Mouse (Mus musculus): ENCODE results near the gene Fgfr3. TPM values are rescaled to one million over a fixed set of nuclear protein-coding genes. Genes with fewer than 3 reads are reported as not detected.

The Fgfr3 gene
- polyA plus RNA-seq, 1 experiment from 2014 or later: 45.9 TPM

- WGBS: under 1% methylated on average over 53 of the region's 53 CpGs
- H3K27me3 ChIP-seq: peaks cover 75% of the 10 kb centered on the region
- peak overlapping the region; percentile 72 for H3K4me3 ChIP-seq (replicated peaks)
- ATAC-seq: peak; percentile 34
- peaks cover 1% of the 10 kb centered on the region; the same call in 1 of the 2 replicates for H3K36me3 ChIP-seq
- H3K4me1 ChIP-seq (replicated peaks): peaks cover 63% of the 10 kb centered on the region
- H3K4me2 ChIP-seq (replicated peaks): peak overlapping the region; percentile 97
- peak overlapping the region; percentile 84 for H3K27ac ChIP-seq
- no peaks in the 10 kb centered on the region for H3K9me3 ChIP-seq
- H3K9ac ChIP-seq (replicated peaks): peak overlapping the region; percentile 84
Observed at GRCm38 (mm10) chr5:33722266-33723018, 968 bp downstream of the Fgfr3 start.

DNA sequence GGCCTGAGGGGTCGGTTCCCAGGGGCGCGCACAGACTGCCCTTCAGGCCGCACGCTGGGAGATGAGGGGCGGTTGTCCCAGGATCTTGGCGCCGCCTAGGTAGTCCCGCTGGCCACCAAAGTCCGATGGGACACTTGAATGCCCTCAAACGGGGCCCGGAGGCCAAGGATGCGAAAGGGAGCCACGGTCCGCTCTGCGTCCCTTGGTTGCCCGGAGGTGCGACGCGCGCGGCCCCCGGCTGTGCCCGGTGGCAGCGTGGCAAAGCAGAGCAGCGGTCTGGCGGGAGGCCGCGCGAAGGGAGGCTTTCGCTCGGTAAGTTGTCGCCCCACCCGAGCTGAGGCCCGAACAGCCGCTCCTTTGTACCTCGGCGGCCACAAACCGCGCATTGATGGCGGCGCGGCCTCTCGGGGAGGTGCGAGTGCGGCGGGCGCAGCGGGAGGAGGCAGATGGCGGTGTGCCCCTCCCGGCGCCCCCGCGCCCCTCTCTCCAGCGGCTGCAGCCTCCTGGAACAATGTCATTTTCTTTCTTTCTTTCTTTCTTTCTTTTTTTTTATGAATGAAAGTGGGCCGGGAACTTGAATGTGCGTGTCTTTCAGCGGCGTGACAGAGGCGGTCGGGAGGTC lies 1.7 kb downstream of the Fgfr3 start:
- Histone ChIP-seq H3K4me3 (replicated peaks) (peak overlapping the region; percentile 72), H3K4me1 (replicated peaks) (peaks cover 68% of the 10 kb centered on the region), H3K27ac (peak overlapping the region; percentile 84), H3K4me2 (replicated peaks) (peak overlapping the region; percentile 97), H3K36me3 (peaks cover 2% of the 10 kb centered on the region; the same call in 1 of the 2 replicates), H3K9me3 (no peaks in the 10 kb centered on the region), H3K27me3 (peaks cover 79% of the 10 kb centered on the region), H3K9ac (replicated peaks) (peak overlapping the region; percentile 84)
- ATAC-seq: peak; percentile 38
- WGBS: under 1% methylated on average over 61 of the region's 61 CpGs

- H3K27ac ChIP-seq: peak overlapping the region; percentile 84
- peak; percentile 68 for ATAC-seq
Observed at GRCm38 (mm10) chr5:33723641-33724465, 2.4 kb downstream of the Fgfr3 start.

GRCm38 (mm10) chr5:33726081-33726647 lies 4.7 kb downstream of the Fgfr3 start:
- H3K4me1 ChIP-seq (replicated peaks): peaks cover 63% of the 10 kb centered on the region
- no peak overlapping the region for H3K27ac ChIP-seq
- H3K9ac ChIP-seq (replicated peaks): peak overlapping the region; percentile 16; the same call in 1 of the 2 replicates
- peaks cover 60% of the 10 kb centered on the region for H3K27me3 ChIP-seq
- H3K9me3 ChIP-seq: no peaks in the 10 kb centered on the region
- no peak for ATAC-seq
- peak overlapping the region; percentile 72 for H3K4me3 ChIP-seq (replicated peaks)
- H3K36me3 ChIP-seq: peaks cover 25% of the 10 kb centered on the region
- 80% methylated on average over 7 of the region's 7 CpGs for WGBS
- H3K4me2 ChIP-seq (replicated peaks): peak overlapping the region; percentile 97

More at GRCm38 (mm10) chr5:33723641-33724465, 2.4 kb downstream of the Fgfr3 start:
- peak overlapping the region; percentile 97 for H3K4me2 ChIP-seq (replicated peaks)
- H3K4me3 ChIP-seq (replicated peaks): peak overlapping the region; percentile 72
- H3K36me3 ChIP-seq: peaks cover 6% of the 10 kb centered on the region
- H3K9ac ChIP-seq (replicated peaks): peak overlapping the region; percentile 84
- peaks cover 74% of the 10 kb centered on the region for H3K27me3 ChIP-seq
- peaks cover 68% of the 10 kb centered on the region for H3K4me1 ChIP-seq (replicated peaks)
- no peaks in the 10 kb centered on the region for H3K9me3 ChIP-seq
- WGBS: 3% methylated on average over 36 of the region's 36 CpGs

DNA sequence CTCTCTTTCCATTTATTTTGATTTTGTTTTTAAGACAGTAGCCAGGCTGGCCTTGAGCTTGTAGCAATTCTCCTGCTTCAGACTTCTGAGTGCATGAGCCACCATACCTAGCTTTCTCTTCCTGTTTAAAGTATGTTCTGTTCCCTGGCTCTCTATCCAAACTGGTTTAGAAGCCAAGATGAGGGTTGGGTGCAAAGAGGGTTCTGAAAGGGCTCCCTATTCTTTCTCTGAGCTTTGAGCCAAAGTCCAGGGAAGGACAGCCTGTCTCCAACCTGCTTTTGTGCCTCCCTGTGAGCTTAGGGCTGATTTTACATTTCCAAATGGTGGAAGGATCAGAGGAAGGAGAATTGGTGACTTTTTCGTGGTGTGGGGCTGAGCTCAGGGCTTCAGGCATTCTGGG lies 5.4 kb downstream of the Fgfr3 start:
- WGBS: 71% methylated on average over 1 of the region's 1 CpGs
- ATAC-seq: no peak
- Histone ChIP-seq H3K4me3 (replicated peaks) (0 out of 2 replicates have a peak overlapping the region, but pooled peaks have one; percentile 72), H3K36me3 (peaks cover 33% of the 10 kb centered on the region), H3K9me3 (no peaks in the 10 kb centered on the region), H3K9ac (replicated peaks) (peak overlapping the region; percentile 16), H3K27ac (no peak overlapping the region), H3K4me1 (replicated peaks) (peaks cover 56% of the 10 kb centered on the region), H3K27me3 (peaks cover 55% of the 10 kb centered on the region), H3K4me2 (replicated peaks) (peak overlapping the region; percentile 97)

DNA sequence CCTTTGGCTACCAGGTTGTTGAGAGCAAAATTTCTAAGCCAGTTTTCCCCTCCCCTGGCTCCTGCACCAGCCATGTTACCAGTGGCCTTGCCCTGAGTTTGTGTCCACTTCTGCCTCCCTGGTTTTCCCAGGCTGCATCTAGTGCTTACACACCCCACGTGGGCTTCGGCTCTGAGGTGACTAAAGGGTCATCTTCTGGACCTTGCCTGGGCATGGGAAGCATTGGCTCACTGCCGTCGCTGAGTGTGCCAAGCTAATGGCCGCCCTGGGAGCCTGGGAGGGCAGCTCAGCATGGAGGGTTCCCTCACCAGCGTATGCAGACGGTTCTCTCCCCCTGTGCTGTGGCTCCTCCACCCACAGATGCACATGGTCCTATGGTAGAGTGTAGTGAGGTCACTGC lies 7.4 kb downstream of the Fgfr3 start:
- 0 out of 2 replicates have a peak overlapping the region, but pooled peaks have one; percentile 23 for H3K9ac ChIP-seq (replicated peaks)
- no peaks in the 10 kb centered on the region for H3K9me3 ChIP-seq
- WGBS: 84% methylated on average over 7 of the region's 7 CpGs
- H3K4me2 ChIP-seq (replicated peaks): peak overlapping the region; percentile 97; the same call in 1 of the 2 replicates
- no peak overlapping the region for H3K4me3 ChIP-seq (replicated peaks)
- ATAC-seq: no peak
- peaks cover 51% of the 10 kb centered on the region for H3K36me3 ChIP-seq
- no peak overlapping the region for H3K27ac ChIP-seq
- peaks cover 52% of the 10 kb centered on the region for H3K27me3 ChIP-seq
- peaks cover 36% of the 10 kb centered on the region for H3K4me1 ChIP-seq (replicated peaks)

- peaks cover 65% of the 10 kb centered on the region for H3K36me3 ChIP-seq
- peaks cover 20% of the 10 kb centered on the region for H3K4me1 ChIP-seq (replicated peaks)
- H3K27ac ChIP-seq: 0 out of 2 replicates have a peak overlapping the region, but pooled peaks have one; percentile 9
- H3K9ac ChIP-seq (replicated peaks): no peak overlapping the region
- no peak overlapping the region for H3K4me3 ChIP-seq (replicated peaks)
- H3K9me3 ChIP-seq: no peaks in the 10 kb centered on the region
- WGBS: 62% methylated on average over 5 of the region's 5 CpGs
- no peak for ATAC-seq
- peaks cover 35% of the 10 kb centered on the region for H3K27me3 ChIP-seq
- no peak overlapping the region for H3K4me2 ChIP-seq (replicated peaks)
Observed at GRCm38 (mm10) chr5:33730516-33730915, 9.0 kb downstream of the Fgfr3 start.

- ATAC-seq: no peak
- Histone ChIP-seq H3K4me1 (replicated peaks) (peaks cover 14% of the 10 kb centered on the region), H3K4me3 (replicated peaks) (no peak overlapping the region), H3K9ac (replicated peaks) (no peak overlapping the region), H3K36me3 (peaks cover 69% of the 10 kb centered on the region), H3K9me3 (no peaks in the 10 kb centered on the region), H3K4me2 (replicated peaks) (no peak overlapping the region), H3K27ac (no peak overlapping the region), H3K27me3 (peaks cover 30% of the 10 kb centered on the region)
- WGBS: 63% methylated on average over 21 of the region's 21 CpGs
Observed at GRCm38 (mm10) chr5:33731051-33731450, 9.6 kb downstream of the Fgfr3 start.

- WGBS: 93% methylated on average over 12 of the region's 12 CpGs
- 0 out of 2 replicates have a peak, but pooled peaks cover 7% of the 10 kb centered on the region for H3K27me3 ChIP-seq
- peaks cover 63% of the 10 kb centered on the region for H3K36me3 ChIP-seq
- H3K9ac ChIP-seq (replicated peaks): no peak overlapping the region
- no peaks in the 10 kb centered on the region for H3K9me3 ChIP-seq
- H3K4me1 ChIP-seq (replicated peaks): peaks cover 2% of the 10 kb centered on the region; the same call in 1 of the 2 replicates
- ATAC-seq: no peak
- H3K27ac ChIP-seq: no peak overlapping the region
- no peak overlapping the region for H3K4me2 ChIP-seq (replicated peaks)
- H3K4me3 ChIP-seq (replicated peaks): no peak overlapping the region
Observed at GRCm38 (mm10) chr5:33733837-33734236, 12.4 kb downstream of the Fgfr3 start.

DNA sequence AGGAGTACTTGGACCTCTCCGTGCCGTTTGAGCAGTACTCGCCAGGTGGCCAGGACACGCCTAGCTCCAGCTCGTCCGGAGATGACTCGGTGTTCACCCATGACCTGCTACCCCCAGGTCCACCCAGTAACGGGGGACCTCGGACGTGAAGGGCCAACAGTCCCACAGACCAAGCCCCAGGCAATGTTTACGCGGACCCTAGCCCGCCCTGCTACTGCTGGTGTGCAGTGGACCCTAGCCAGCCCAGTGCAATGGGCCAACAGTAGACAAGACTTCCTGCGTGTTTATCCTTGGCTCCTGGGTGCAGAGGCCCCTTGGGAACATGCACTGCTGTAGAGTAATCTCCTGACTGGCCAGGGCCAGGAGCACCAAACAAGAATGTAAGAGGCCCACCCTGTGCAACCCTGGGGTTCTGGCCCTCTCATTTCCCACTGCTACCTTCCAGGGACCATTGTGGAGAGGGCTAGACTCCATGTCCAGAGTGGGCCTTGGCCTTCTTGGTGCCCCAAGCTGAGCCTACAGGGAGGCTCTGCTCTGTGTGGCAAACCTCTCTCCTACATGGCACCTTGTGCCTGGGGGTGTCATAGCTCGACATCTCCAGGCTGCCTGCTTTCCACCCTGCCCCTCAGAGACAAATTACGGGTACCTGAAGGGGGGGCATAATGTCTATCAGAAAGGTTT lies 14.1 kb downstream of the Fgfr3 start:
- Histone ChIP-seq H3K9ac (replicated peaks) (no peak overlapping the region), H3K9me3 (no peaks in the 10 kb centered on the region), H3K4me2 (replicated peaks) (no peak overlapping the region), H3K27me3 (0 out of 2 replicates have a peak, but pooled peaks cover 2% of the 10 kb centered on the region), H3K4me1 (replicated peaks) (no peaks in the 10 kb centered on the region), H3K27ac (no peak overlapping the region), H3K36me3 (peaks cover 57% of the 10 kb centered on the region), H3K4me3 (replicated peaks) (no peak overlapping the region)
- ATAC-seq: no peak
- WGBS: 89% methylated on average over 16 of the region's 16 CpGs

DNA sequence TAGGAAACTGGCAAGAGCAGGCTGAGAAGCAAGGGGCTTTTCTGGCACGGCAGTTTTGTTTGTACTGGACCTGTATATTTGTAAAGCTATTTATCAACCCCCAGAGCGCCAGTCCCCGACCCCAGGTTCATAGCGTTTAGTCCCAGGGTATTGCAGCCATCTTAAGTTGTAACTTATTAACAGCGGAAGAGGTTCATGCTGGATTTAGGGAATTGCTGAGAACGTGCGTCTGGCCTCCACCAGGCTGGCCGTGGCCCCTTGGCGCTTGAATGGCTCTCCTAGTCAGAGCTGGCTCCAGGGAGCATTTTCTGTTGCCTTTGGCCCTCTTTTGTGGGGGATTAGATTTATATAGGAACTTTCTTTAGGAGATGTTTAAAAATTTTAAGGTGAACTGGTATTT lies 14.8 kb downstream of the Fgfr3 start:
- Histone ChIP-seq H3K4me2 (replicated peaks) (no peak overlapping the region), H3K4me1 (replicated peaks) (no peaks in the 10 kb centered on the region), H3K27ac (no peak overlapping the region), H3K36me3 (peaks cover 60% of the 10 kb centered on the region), H3K9ac (replicated peaks) (no peak overlapping the region), H3K4me3 (replicated peaks) (no peak overlapping the region), H3K9me3 (no peaks in the 10 kb centered on the region), H3K27me3 (no peaks in the 10 kb centered on the region)
- 81% methylated on average over 9 of the region's 9 CpGs for WGBS
- ATAC-seq: no peak

All from midbrain, embryonic 13.5 days (tissue).